Mouse (Mus musculus): ENCODE results near the gene Fbxo17.
A peak's percentile ranks its signal among the peaks of the same experiment; 100 is the strongest.

Gene Fbxo17

GRCm38 (mm10) chr7:28719159-28719558, 2.6 kb downstream of the Fbxo17 start:
- peak; percentile 11 for DNase-seq (ENCODE audit: low read depth)

GRCm38 (mm10) chr7:28719650-28720049, 3.0 kb downstream of the Fbxo17 start:
- no peak for DNase-seq (ENCODE audit: low read depth)

- peak; percentile 51 for DNase-seq (ENCODE audit: low read depth)
These were observed 4.3 kb downstream of the Fbxo17 start for GRCm38 (mm10) chr7:28720753-28721537.

DNA sequence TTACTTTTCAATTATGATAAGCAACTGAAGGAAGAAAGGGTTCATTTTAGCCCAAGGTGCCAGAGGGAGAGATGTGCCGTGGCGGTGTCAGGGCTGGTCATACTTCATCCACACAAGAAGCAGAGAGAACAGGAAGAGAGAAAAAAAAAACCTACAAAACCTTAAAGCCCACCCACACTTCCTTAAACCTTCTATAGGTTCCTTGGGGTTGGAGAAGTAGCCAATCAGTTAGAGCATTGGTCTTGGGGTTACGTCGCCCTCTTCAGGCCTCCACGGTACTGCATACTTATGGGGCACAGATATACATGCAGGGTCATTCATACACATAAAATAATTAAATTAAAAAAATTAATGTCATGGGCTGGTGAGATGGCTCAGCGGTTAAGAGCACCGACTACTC, 5.5 kb downstream of the Fbxo17 start:
- DNase-seq (ENCODE audit: low read depth), result peak; percentile 15

DNA sequence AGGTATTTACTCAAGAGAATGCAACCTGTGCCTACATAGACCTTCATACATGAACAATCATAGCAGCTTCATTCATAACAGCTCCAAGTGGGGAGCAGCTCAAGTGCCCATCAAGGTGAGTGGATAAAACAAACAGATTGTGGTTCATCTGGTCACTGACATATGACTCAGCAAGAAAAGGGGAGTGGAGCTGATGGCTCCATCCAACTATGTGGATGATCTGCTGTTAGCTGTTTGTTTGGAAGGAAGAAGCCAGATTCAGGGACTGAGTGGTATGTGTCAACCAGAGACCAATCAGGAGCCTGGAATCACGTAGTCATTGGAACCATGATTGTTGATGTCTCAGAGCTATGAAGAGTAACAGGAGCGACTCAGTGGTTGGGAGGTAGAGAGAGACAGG, 8.0 kb downstream of the Fbxo17 start:
- no peak for DNase-seq (ENCODE audit: low read depth)

- peak; percentile 90 for DNase-seq (ENCODE audit: low read depth)
These were observed 10.0 kb downstream of the Fbxo17 start for GRCm38 (mm10) chr7:28726600-28726999.

DNA sequence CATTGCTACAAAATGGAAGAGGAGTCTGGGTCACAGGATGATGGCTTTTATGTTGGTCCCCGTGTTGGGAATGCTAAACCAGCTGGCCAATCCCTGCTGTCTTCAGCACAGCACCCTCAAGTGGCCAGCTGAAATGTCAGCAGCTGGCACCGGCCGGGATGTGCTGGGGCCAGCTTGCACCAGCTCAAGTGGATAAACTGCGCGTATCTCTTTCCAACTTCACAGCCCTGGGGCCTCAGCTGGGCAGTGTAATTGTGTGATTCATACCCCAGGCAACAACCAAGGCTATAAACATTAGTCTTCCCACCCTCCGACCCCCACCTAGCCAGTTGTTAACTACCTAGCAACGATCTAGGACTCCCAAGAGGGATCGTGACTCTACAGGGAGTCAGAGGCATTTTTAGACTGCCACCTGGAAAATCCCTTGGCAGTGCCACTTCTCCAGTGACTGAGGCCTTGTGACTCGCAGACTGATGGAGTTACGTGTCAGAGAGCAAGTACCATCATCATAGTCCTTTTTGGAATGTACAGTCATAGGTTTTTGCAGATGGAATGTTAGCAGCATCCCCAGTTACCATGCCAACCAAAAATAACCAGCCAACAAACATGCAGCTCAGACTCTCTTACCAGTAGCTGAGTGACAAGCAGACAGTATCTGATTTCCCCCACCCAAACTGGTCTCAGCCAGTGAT, 11.2 kb downstream of the Fbxo17 start:
- peak; percentile 83 for DNase-seq (ENCODE audit: low read depth)

DNA sequence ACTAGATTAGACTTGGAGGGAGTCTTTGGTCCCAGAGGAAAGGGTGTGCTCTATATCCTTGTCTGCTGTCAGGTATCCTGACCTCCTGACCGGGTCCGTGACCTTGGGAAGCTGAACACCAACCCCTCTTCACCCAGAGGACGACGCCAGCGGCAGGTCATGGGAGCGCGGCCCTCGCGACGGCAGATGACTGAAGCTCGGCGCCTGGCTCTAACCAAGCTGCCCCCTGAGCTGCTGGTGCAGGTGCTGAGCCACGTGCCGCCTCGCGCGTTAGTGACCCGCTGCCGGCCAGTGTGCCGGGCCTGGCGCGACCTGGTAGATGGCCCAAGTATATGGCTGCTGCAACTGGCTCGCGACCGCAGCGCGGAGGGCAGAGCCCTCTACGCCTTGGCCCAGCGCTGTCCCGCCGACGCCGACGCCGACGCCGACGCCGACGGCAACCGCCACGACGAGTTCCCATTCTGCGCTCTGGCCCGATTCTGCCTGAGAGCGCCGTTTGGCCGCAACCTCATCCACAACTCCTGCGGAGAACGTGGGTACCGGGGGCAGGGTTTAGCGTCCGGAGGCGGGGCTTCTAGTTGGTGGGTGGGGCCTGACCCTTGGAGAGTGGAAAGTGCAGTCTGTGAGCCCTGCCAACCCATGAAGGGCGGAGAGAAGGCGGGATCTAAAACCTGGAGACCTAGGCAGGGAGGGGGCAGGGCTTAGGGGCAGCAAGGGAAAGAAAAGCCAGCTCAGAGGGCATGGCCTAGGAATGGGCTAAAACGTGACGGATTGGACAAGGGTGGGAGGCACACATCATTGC, 15.9 kb downstream of the Fbxo17 start:
- DNase-seq (ENCODE audit: low read depth), result no peak

- DNase-seq (ENCODE audit: low read depth), result no peak
These were observed 16.6 kb downstream of the Fbxo17 start for GRCm38 (mm10) chr7:28733211-28733610.

DNA sequence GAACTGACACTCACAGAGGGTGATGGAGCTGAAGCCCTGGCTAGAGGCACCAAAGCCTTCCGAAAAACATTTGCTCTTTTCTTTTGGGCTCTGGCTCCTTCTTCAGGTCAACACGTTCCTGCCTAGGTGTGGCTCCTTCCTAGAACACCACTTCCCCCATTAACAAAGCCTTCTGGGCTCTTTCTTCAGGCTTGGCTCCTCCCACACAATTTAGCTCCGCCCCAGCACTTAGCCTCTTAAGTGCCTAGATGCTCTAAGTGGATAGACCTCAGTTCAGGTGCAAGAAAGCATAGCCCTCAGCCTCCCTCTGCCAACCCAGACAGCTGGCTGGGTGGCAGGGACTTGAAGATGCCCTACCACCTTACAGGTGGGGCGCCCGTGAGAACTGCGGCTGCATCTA, 19.1 kb downstream of the Fbxo17 start:
- no peak for DNase-seq (ENCODE audit: low read depth)

DNA sequence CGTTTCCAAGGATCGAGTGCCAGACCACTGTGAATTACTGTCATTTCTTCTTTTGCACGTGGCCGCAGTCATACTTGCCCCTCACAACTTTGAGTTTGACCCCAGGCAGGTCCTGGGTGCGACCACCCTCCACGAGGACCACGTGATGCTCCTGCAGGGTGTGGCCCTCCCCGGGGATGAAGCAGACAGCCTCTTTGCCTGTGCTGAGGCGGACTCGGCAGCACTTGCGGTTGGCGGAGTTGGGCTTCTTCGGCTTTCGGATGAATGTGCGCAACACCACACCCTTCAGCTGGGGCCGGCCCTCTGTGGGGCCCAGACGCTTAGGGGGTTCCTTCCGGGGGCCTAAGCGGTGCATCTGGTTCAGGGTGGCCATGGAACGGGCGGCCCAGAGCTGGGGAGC, 23.2 kb downstream of the Fbxo17 start:
- DNase-seq (ENCODE audit: low read depth), result no peak

- peak; percentile 39 for DNase-seq (ENCODE audit: low read depth)
These were observed 24.3 kb downstream of the Fbxo17 start for GRCm38 (mm10) chr7:28740949-28741348.

GRCm38 (mm10) chr7:28741368-28741708, 24.7 kb downstream of the Fbxo17 start:
- no peak for DNase-seq (ENCODE audit: low read depth)

GRCm38 (mm10) chr7:28741709-28742438, 25.3 kb downstream of the Fbxo17 start, which contains the start of the genes Mrps12 and Sars2:
Gene Mrps12 (minus strand): TSS chr7:28741820.
Gene Sars2 (plus strand): TSS chr7:28741992.
- peak; percentile 97 for DNase-seq (ENCODE audit: low read depth)

- DNase-seq (ENCODE audit: low read depth), result no peak
These were observed 33.3 kb downstream of the Fbxo17 start for GRCm38 (mm10) chr7:28749935-28750334.

DNA sequence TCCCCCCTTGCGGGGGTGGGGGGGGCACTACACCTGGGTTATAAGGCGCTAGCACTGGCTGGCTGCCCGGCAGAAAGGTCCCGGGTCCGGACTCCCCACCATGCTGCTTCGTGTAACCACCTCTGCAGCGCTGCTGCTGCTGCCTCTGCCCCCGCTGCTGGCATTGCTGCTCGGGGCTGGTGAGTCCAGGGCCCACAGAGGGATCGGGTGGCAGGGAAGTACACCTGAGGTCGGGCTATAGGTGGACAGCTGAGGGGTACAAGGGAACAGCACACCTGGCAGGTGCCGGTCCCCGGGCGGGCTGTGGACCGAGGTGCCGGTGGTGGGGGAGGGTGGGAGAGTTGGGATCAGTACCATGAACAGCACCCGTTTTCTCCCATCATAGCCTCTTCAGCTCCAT, 39.5 kb downstream of the Fbxo17 start, which contains the start of gene Ccer2:
TSS of gene Ccer2 (plus strand) at position 96 of the 400 bp plus-strand sequence.
- DNase-seq (ENCODE audit: low read depth), result no peak

GRCm38 (mm10) chr7:28758623-28759022, 42.0 kb downstream of the Fbxo17 start:
- DNase-seq (ENCODE audit: low read depth), result no peak

GRCm38 (mm10) chr7:28761907-28762306, 45.3 kb downstream of the Fbxo17 start:
- no peak for DNase-seq (ENCODE audit: low read depth)

- peak; percentile 35 for DNase-seq (ENCODE audit: low read depth)
These were observed 48.6 kb downstream of the Fbxo17 start for GRCm38 (mm10) chr7:28765211-28765610.

- DNase-seq (ENCODE audit: low read depth), result peak; percentile 98
These were observed 49.7 kb downstream of the Fbxo17 start, which contains the start of gene Sirt2 for GRCm38 (mm10) chr7:28766173-28766879. Gene Sirt2 (plus strand): TSS chr7:28766735.

GRCm38 (mm10) chr7:28766910-28767309, 50.3 kb downstream of the Fbxo17 start:
- DNase-seq (ENCODE audit: low read depth), result peak; percentile 24
